Mouse (Mus musculus): Measurements from ENCODE around the gene B3gnt6. TPM values are rescaled to one million over a fixed set of nuclear protein-coding genes. Genes with fewer than 3 reads are reported as not detected.

The B3gnt6 gene
- total RNA-seq, 4 experiments from 2014 or later = 0.15 to 0.41 (median 0.28) TPM

- DNase-seq (ENCODE audit: low spot score in 2 of 2) = no peak
Measured at GRCm38 (mm10) chr7:98177566-98177928, 21.7 kb downstream of the B3gnt6 start.

- no peak for DNase-seq (ENCODE audit: low spot score in 2 of 2)
Measured at GRCm38 (mm10) chr7:98177071-98177485, 22.2 kb downstream of the B3gnt6 start.

DNA sequence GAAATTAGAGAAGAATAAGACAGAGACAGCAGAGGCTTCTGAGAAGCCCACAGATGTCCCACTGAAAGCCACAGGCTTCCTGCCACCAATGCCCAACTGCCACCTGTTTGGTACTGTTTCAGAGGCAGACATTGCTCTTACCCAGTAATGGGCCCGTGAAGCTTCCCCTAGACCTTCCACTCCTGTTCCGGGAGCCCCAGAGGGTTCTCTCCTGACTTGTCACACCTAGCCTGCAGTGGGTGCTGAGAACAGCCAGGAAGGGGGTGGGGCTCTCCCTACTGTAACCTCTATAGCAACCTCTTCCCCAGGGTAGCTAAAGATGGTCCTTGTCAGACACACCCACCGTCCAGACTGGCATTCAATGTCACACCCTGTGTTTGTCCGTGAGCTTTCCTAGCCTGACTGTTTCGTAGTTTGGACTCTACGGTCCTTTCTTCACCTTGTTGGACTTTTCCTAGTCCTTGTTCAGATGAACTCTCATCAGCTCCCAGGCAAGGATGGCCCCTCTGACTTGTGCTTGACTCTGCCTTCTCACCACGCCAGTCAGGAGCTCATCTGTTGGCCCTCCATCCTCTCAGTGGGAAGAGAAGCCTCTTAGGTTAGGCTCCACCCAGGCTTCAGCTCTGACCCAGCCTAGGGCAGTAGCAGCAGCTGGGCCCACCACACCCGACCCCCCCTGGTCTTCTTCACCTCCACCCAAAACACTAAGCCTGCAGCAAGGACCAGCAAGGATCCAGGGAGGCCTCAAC lies 22.8 kb downstream of the B3gnt6 start:
- no peak for DNase-seq (ENCODE audit: low spot score in 2 of 2)

DNA sequence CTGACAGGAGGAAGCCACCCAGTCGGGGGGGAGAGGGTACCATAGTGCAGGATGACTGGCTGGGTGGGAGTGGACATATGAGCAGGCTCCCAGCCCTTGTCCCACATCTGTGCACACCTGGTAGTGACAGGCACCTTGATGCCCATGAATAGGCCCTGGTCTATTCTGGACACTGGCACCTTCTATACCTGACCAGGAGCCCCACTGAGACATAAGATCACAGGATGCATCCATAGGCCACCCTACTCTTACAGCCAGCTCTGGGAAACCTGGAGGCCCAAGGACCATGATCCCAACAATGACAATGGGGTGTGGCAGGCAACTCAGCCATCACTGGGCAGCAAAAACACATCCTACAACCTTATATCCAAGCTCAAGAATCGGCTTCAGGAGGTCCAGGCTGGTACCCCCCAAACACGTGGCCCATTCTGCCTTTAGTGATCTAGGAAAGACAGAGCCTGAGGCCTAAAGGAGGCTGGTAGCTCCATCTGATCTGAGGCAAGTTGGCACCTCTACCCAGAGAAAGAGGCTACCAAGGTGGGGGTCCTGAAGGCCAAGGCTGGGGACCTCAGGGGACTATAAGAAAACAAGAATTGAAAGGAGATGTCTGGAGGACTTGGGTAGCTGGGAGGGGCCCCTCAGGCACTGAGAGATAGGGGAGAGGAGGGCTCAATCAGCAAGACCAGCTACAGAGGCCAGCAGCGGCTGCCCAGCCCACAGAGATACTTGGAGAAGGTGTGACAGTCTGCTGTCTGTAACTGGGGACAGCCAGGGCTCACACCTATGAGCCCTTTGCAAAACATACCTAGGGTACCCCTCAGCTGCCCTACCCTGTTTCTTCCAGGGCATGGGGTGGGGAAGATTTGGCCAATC lies 24.2 kb downstream of the B3gnt6 start:
- DNase-seq (ENCODE audit: low spot score in 2 of 2) = no peak

- no peak for DNase-seq (ENCODE audit: low spot score in 2 of 2)
Measured at GRCm38 (mm10) chr7:98173408-98173807, 25.9 kb downstream of the B3gnt6 start.

GRCm38 (mm10) chr7:98172661-98173060 lies 26.6 kb downstream of the B3gnt6 start:
- no peak for DNase-seq (ENCODE audit: low spot score in 2 of 2)

DNA sequence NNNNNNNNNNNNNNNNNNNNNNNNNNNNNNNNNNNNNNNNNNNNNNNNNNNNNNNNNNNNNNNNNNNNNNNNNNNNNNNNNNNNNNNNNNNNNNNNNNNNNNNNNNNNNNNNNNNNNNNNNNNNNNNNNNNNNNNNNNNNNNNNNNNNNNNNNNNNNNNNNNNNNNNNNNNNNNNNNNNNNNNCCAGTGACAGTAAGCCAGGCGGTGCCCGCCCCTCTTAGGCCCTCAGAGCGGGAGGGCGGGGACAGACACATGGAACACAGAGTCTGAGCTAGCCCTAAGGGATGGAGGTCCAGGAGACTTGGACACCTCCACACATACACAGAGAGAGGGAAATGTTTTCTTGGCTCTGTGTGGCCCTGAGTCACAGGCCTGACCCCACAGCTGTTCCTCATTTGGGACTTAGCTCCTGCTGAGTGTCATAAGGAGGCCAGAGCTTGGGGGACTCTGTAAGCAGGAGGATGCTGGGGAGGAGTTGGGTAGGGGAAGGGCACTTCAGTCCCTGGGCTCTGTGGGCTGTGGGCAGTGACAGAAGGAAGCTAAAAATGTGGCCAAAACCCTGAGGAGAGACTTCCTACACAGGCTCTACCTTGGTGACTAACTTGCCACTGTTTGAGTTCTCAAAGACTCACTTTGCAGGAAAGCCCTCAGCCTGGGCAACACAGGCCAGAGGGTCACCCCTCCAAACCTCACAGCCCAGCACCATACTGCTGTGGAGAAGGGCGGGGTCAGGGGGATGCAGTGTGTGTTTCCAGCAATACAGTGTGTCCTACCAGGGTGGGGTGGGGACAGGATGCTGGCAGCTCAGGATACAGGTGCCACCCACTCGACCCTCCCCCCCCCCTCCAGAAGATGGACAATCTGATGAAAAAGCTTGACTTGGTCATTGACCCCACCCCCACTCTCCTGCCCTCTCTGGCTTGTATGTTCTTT lies 27.9 kb downstream of the B3gnt6 start:
- DNase-seq (ENCODE audit: low spot score in 2 of 2) = peak in 1 of 2 experiments; percentile 49

DNA sequence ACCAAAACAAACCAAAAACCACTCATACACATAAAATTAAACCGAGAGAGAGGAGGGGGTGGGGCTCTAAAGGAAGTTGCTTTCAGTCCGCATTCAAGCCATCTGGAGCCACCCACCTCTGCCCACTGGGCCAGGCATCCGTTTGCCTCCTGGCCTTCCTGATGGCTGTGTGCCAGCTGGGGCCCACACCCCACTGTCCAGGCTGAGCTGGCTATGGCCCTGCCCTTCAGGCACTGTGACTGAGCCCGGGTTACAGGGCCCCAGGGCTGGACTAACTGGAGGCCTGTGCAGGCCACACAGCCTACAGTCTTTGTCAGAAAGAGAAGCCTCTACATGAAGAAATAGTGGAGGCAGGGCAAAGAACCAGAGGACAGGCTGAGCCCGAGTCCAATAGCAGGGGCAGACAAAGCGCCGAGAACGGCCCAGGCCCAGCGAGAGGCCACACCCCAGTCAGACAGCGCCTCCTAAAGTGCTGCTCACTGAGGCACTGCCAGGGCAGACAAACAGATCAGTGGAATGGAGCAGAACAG lies 34.2 kb downstream of the B3gnt6 start:
- DNase-seq (ENCODE audit: low spot score in 2 of 2) = no peak

- DNase-seq (ENCODE audit: low spot score in 2 of 2) = no peak
Measured at GRCm38 (mm10) chr7:98164382-98164998, 34.8 kb downstream of the B3gnt6 start.

DNA sequence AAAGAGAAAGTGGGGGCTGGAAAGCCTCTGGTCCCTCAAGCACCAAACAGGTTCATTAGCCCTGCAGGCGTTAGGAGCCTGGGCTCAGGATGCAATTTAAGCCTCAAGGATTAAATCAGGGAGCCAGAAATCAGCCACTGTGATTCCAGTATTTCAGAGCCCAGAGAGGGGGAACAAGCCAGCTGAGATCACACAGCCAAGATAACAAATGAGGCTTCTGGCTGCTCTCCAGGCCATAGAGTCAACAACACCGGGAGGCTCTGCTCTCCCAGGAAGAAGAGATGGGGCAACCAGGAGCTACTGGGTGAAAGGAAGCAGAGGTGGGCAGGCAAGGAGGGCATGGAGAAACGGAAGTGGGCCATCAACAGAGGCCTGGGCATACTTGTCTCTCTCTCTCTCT lies 35.6 kb downstream of the B3gnt6 start:
- DNase-seq (ENCODE audit: low spot score in 2 of 2) = no peak

- DNase-seq (ENCODE audit: low spot score in 2 of 2) = no peak
Measured at GRCm38 (mm10) chr7:98162239-98162638, 37.0 kb downstream of the B3gnt6 start.

DNA sequence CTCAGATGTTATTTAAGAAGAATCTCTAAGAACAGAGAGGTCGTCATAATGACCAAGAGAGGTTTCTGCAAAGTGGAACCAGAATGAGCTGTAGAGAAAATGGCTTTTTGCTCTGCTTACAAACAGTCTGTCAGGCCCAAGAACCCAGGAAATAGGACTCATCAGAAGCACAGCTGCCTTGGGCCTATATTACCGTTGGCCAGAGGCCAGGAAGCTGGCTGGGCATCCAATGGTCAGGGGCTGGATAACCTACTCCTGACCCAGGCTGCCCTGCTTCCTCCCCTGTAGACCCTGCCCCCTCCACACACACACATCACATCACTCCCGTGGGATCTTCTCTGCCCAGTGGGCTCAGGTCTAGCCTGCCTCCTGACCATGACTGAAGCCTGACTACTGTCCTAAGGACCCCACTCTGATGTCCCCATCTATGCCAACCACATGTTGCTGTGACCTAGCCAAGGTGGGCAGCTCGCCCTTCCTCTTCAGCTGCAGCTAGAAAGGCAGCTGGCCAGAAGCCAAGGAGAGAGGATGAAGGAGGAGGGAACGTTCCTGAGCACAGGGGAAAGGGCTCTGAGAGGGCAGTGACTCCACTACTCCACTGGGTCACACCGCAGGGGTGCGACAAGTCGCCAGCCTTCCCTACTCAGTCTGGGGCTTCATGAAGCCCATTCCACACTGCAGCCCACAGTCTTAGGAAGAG lies 39.1 kb downstream of the B3gnt6 start:
- DNase-seq (ENCODE audit: low spot score in 2 of 2) = no peak

- no peak for DNase-seq (ENCODE audit: low spot score in 2 of 2)
Measured at GRCm38 (mm10) chr7:98158481-98158880, 40.8 kb downstream of the B3gnt6 start.

DNA sequence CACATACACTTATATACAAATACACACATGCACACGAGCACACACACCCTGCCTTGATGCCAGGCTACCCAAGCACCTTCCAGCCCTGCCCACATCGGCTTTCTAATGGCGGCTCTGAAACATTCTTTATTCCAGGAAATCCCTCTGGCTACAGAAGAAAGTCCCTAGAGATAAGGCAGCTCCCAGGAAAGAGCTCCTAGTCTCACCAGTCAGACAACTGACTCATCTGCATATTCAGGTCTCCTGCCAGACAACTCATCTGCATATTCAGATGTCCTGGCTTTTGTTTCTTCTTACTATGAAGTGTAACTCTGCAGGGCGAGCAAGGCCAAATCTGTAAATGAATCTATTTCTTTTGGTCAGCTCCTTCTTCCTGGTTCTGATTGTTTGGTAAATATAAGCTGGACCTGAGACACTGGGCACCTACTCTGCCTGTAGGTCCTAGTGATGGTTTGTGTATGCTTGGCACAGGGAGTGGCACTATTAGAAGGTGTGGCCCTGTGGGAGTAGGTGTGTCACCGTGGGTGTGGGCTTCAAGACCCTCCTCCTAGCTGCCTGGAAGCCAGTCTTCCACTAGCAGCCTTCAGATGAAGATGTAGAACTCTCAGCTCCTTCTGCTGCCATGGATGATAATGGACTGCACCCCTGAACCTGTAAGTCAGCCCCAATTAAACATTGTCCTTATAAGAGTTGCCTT lies 41.5 kb downstream of the B3gnt6 start:
- DNase-seq (ENCODE audit: low spot score in 2 of 2) = no peak

- DNase-seq (ENCODE audit: low spot score in 2 of 2) = no peak
Measured at GRCm38 (mm10) chr7:98156280-98156665, 43.0 kb downstream of the B3gnt6 start.

DNA sequence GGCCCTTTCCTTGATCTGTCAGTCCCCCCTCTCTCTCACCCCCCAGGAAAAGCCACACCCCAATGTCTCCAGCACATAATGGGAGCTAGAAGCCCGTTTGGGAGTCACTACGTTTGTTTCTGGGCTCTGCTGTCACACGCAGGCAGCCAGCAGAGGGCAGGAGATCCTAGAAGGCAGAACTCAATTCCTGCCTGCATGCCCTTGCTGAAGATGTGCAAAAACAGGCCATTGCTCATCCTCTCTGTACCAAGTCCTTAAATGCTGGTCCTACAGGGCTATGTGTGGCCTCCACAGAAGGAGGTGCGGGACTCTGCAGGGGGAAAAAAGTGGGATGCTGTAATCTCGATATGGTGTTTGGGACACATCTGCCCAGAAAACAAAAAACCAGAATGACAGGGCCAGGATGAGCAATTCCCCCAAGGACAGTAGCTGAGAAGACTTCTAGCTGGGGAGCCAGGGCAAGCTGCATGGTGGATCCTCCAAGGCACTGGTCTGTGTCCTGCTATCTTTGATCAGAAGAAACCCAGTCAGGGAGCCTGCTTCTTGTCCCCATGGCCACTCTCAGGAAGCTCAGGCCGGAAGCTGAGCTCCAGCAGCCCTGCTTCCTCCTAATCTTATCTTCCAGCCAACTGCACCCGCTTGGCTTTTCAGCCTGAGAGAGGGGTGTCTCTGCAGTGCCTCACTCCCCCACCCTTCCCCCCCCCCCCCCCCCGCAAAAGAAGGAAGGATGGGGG lies 43.6 kb downstream of the B3gnt6 start:
- DNase-seq (ENCODE audit: low spot score in 2 of 2) = no peak

GRCm38 (mm10) chr7:98153892-98154291 lies 45.4 kb downstream of the B3gnt6 start:
- DNase-seq (ENCODE audit: low spot score in 2 of 2) = no peak

DNA sequence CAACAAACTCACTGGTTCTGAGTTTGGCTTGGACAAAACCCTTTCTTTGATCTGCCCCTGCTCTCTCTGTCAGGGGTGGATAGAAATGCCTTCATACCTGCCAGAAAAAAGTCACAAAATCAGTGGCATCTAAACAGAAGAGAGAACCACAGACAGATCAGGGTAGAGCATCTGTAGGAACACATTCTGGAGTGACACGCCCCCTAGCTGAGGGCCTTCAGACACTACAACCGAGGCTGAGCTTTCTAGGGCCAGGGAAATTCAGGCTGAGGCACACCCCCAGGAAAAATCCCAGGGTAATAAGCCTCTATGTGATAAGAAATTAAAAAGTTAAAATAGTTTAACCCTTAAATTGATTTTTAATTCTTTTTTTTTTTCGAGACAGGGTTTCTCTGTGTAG lies 45.9 kb downstream of the B3gnt6 start:
- DNase-seq (ENCODE audit: low spot score in 2 of 2) = no peak

DNA sequence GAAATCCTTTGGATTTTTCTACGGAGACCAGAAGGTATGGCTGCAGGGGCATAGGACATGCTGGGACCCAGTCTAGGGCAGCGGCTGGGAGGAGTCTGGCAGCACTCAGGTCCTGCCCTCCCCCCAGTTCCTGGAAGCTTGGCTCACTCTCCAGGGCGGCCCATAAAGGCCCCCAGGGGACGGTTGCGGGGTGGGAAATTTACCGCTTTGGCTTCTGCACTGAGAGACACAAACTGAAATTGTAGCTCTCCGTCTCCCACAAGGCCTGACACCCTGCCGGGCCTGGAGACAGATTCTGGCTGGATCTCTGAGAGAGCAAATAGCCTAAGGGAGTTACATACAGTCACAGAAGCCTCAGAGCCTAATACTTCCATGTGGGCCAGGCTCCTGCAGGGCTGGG lies 46.9 kb downstream of the B3gnt6 start:
- DNase-seq (ENCODE audit: low spot score in 2 of 2) = no peak
